20 mouse cellular contexts compared by ENCODE assay signal in genomic region chr8:88686906-88687235, GRCm38 (mm10). TPM values are rescaled to one million over a fixed set of nuclear protein-coding genes. Genes with fewer than 3 reads are reported as not detected.
DNase-seq lines count a peak whose midpoint lies in the region; ATAC-seq lines count a peak whose summit lies in the region.
"Had no signal": no experiment of that assay in that cellular context is flagged by ENCODE, and none has a peak within 500 bp of the region (broad histone marks: within the 10 kb centered on the region; RNA-seq: fewer than 3 reads in every experiment).

No protein-coding gene starts in this region.

- no peaks in the 10 kb centered on the region for H3K27me3 ChIP-seq in heart, embryonic 10.5 days (ENCODE audit: insufficient read depth, poor library complexity, severe bottlenecking)
- H3K27me3 ChIP-seq in lung, embryonic 15.5 days, result no peaks in the 10 kb centered on the region
- H3K27me3 ChIP-seq: CH12.LX; embryonic facial prominence, embryonic 12.5 days; forebrain, embryonic 15.5 days; heart, embryonic 12.5 days; Patski had no signal

- no peak overlapping the region for H3K4me2 ChIP-seq in lung, embryonic 15.5 days
- H3K4me2 ChIP-seq: embryonic facial prominence, embryonic 12.5 days; forebrain, embryonic 15.5 days; heart, embryonic 12.5 days; hindbrain, embryonic 12.5 days had no signal

- DNase-seq in heart, embryonic 10.5 days (ENCODE audit: low spot score), result peak; percentile 63
- DNase-seq in heart, postnatal 14 days, result no peak
- no peak for DNase-seq in lung, postnatal 36 days
- DNase-seq in testis, postnatal 10 days (ENCODE audit: low spot score), result peak; percentile 27
- DNase-seq in testis, postnatal 14 days (ENCODE audit: low spot score), result no peak
- DNase-seq: adrenal gland, adult 2 months; adrenal gland, postnatal 25 days; cerebellum, adult 2 months; embryo, embryonic 11 days; heart, adult 2 months; heart, postnatal 36 days had no signal

- ATAC-seq in lung, embryonic 15.5 days (ENCODE audit: borderline replicate concordance, extremely low read depth, low FRiP score, low TSS enrichment), result no peak
- ATAC-seq: activated CD4-positive, CD25-positive, alpha-beta regulatory T cell, adult 4 months; forebrain, embryonic 15.5 days; hindbrain, embryonic 16.5 days; Patski had no signal

- 0 out of 2 replicates have a peak, but pooled peaks cover 5% of the 10 kb centered on the region for H3K4me1 ChIP-seq in heart, embryonic 10.5 days
- no peaks in the 10 kb centered on the region for H3K4me1 ChIP-seq in lung, embryonic 15.5 days
- H3K4me1 ChIP-seq: forebrain, embryonic 15.5 days; heart, embryonic 12.5 days; hindbrain, embryonic 12.5 days had no signal

- intact Hi-C loops in heart, postnatal 14 days (cut with DNase I), result no loop called here

- no peak overlapping the region for H3K27ac ChIP-seq in heart, embryonic 10.5 days
- 0 out of 2 replicates have a peak overlapping the region, but pooled peaks have one; percentile 11 for H3K27ac ChIP-seq in lung, embryonic 15.5 days
- H3K27ac ChIP-seq: embryonic facial prominence, embryonic 12.5 days; forebrain, embryonic 15.5 days; heart, adult 2 months; hindbrain, embryonic 12.5 days had no signal

- no peaks in the 10 kb centered on the region for H3K9me3 ChIP-seq in heart, embryonic 10.5 days
- no peaks in the 10 kb centered on the region for H3K9me3 ChIP-seq in lung, embryonic 15.5 days
- H3K9me3 ChIP-seq: embryonic facial prominence, embryonic 12.5 days; forebrain, embryonic 15.5 days; heart, embryonic 12.5 days; hindbrain, embryonic 12.5 days had no signal

- H3K9ac ChIP-seq in lung, embryonic 15.5 days, result no peak overlapping the region
- H3K9ac ChIP-seq: embryonic facial prominence, embryonic 12.5 days; forebrain, embryonic 15.5 days; heart, embryonic 12.5 days; hindbrain, embryonic 12.5 days had no signal

- no peaks in the 10 kb centered on the region for H3K36me3 ChIP-seq in heart, embryonic 10.5 days
- H3K36me3 ChIP-seq in lung, embryonic 15.5 days, result no peaks in the 10 kb centered on the region
- H3K36me3 ChIP-seq: embryonic facial prominence, embryonic 12.5 days; forebrain, embryonic 15.5 days; heart, embryonic 12.5 days; hindbrain, embryonic 12.5 days had no signal

- 67% methylated on average over 8 of the region's 8 CpGs for WGBS in heart, embryonic 10.5 days
- WGBS in lung, embryonic 15.5 days, result 65% methylated on average over 8 of the region's 8 CpGs

- H3K4me3 ChIP-seq in heart, embryonic 10.5 days, result no peak overlapping the region
- no peak overlapping the region for H3K4me3 ChIP-seq in lung, embryonic 15.5 days
- H3K4me3 ChIP-seq: embryonic facial prominence, embryonic 12.5 days; forebrain, embryonic 15.5 days; heart, adult 2 months; heart, embryonic 12.5 days; hindbrain, embryonic 12.5 days had no signal

RNA-seq across cellular contexts. Expression of gene Cyld, which starts 10.0 kb away (rescaled TPM):
- 8.9 and 10.3 TPM in 2 replicates for polyA plus RNA-seq in heart, embryonic 10.5 days (2016; fragmentation: Nextera tagmentation; extraction: Ambion mirVana)
- total RNA-seq in heart, postnatal 14 days (2021), result 10 to 100 TPM; 20.9 to 22.1 TPM
- 13.2 and 15.8 TPM in 2 replicates for polyA plus RNA-seq in lung, embryonic 15.5 days (2015; fragmentation: Nextera tagmentation; extraction: Ambion mirVana)

RNA-seq across cellular contexts. Expression of gene Nod2, which starts 39.8 kb away (rescaled TPM):
- polyA plus RNA-seq in heart, embryonic 10.5 days (2016; fragmentation: Nextera tagmentation; extraction: Ambion mirVana), result 0.08 and 0.11 TPM in 2 replicates
- 1 to 10 TPM; 1.2 to 1.4 TPM for total RNA-seq in heart, postnatal 14 days (2021)
- polyA plus RNA-seq in lung, embryonic 15.5 days (2015; fragmentation: Nextera tagmentation; extraction: Ambion mirVana), result 0.11 and 0.21 TPM in 2 replicates
- polyA plus RNA-seq: Patski had no signal

RNA-seq across cellular contexts. Expression of gene Snx20, which starts 50.9 kb away (rescaled TPM):
- polyA plus RNA-seq in heart, embryonic 10.5 days (2016; fragmentation: Nextera tagmentation; extraction: Ambion mirVana), result 0.59 and 1.3 TPM in 2 replicates
- total RNA-seq in heart, postnatal 14 days (2021), result 1 to 10 TPM in 1 of 2 experiments, under 1 TPM in 1; 0.98 to 1.5 TPM
- polyA plus RNA-seq in lung, embryonic 15.5 days (2015; fragmentation: Nextera tagmentation; extraction: Ambion mirVana), result 2.3 and 2.7 TPM in 2 replicates

Comparison
In these comparisons a context has a peak if more than half of its experiments do, and no peak if none do; other contexts are left out.
1. DNase-seq: peak in heart, embryonic 10.5 days (single experiment) and testis, postnatal 10 days (single experiment); none in heart, postnatal 14 days (0 of 2), lung, postnatal 36 days (single experiment) and testis, postnatal 14 days (single experiment).